Mouse (Mus musculus): ENCODE measurements at regions not wholly inside any gene's neighbourhood (a gene's known extent, or its start where the extent isn't known, plus 50 kb on each side); places are given as distances from the start of the nearest gene placed in this dataset.

GRCm38 (mm10) chr4:87386271-87386670 is 156.0 kb upstream of the Slc24a2 start:
- DNase-seq, result no peak

GRCm38 (mm10) chr4:87385221-87385739 is 155.0 kb upstream of the Slc24a2 start:
- DNase-seq, result no peak

- no peak for DNase-seq
Observed at GRCm38 (mm10) chr4:87384469-87385044, 154.3 kb upstream of the Slc24a2 start.

- DNase-seq, result no peak
Observed at GRCm38 (mm10) chr4:87380716-87381115, 150.4 kb upstream of the Slc24a2 start.

GRCm38 (mm10) chr4:87379516-87380173 is 149.4 kb upstream of the Slc24a2 start:
- no peak for DNase-seq

GRCm38 (mm10) chr4:87371960-87372359 is 141.7 kb upstream of the Slc24a2 start:
- DNase-seq, result no peak

GRCm38 (mm10) chr4:87369626-87370234 is 139.5 kb upstream of the Slc24a2 start:
- peak; percentile 34 for DNase-seq

GRCm38 (mm10) chr4:87368413-87369160 is 138.3 kb upstream of the Slc24a2 start:
- DNase-seq, result peak; percentile 77

GRCm38 (mm10) chr4:87367732-87368412 is 137.6 kb upstream of the Slc24a2 start:
- DNase-seq, result peak; percentile 85

- DNase-seq, result no peak
Observed at GRCm38 (mm10) chr4:87362201-87362600, 131.9 kb upstream of the Slc24a2 start.

- peak; percentile 14 for DNase-seq
Observed at GRCm38 (mm10) chr4:87359483-87359882, 129.2 kb upstream of the Slc24a2 start.

- no peak for DNase-seq
Observed at GRCm38 (mm10) chr4:87359004-87359403, 128.7 kb upstream of the Slc24a2 start.

GRCm38 (mm10) chr4:87332968-87333367 is 102.7 kb upstream of the Slc24a2 start:
- DNase-seq, result no peak

- no peak for DNase-seq
Observed at GRCm38 (mm10) chr4:87329136-87329535, 98.9 kb upstream of the Slc24a2 start.

GRCm38 (mm10) chr4:87321726-87322349 is 91.6 kb upstream of the Slc24a2 start:
- no peak for DNase-seq

- no peak for DNase-seq
Observed at GRCm38 (mm10) chr4:87298129-87298528, 67.9 kb upstream of the Slc24a2 start.

GRCm38 (mm10) chr4:87294538-87294937 is 64.3 kb upstream of the Slc24a2 start:
- no peak for DNase-seq
